Mouse (Mus musculus) spleen, adult 18-20 months (tissue): ENCODE measurements around the gene Gm49361.
"Not testable (repeated sequence)": the region's sequence is repeated elsewhere in the genome, so short reads cannot be mapped to it uniquely, and the experiment has no call there.

Experiments
- DNase-seq, 2 experiments: peaks; one replicate each; pipeline ENCODE4 v3.0.0; 2022; ENCODE audit warnings: mixed read lengths in 2 of 2

Gm49361 gene

DNA sequence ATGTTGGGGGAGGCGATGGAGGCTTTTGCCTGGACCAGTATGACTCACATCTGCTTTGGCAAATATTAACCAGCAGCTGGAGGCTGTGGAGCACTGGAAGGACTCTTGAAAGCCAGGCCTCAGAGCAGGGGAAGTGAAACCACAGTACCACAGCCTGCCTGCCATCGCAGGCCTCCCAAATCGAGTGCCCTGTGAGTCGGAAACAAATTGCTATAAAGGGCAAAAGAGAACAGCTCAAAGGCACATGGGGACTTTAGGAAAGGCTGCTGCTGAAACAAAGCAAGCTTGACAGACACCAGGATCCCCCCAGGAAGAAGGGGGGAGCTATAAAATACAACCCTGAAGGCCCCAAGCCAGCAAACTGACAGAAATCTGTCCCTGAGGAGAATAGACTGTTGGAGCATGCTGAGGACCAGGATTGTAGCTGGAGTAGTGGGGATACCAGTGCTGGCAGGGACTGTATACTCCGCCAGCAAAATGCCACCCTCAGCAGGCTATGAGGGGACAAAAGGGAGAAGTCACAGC, 15.9 kb downstream of the Gm49361 start:
- peak; percentile 54 to 60 for DNase-seq

DNA sequence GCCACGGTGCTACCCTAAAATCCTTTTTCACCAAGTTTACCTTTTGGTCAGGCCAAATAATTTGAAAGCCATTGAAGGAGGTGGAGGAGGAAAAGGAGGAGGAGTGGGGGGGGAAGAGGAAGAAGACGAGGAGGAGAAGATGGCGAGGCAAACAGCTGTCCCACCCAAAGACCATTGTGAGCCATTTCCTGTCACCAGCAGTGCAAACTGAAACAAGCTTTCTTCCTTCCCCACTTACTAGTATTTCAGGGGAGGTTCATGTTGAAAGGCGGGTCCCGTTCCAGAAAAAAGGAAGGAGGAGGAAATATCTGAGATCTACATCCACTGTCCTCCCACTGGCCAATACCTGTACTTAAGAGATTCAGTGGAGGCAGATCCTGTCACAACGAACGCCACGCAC, 16.5 kb downstream of the Gm49361 start:
- DNase-seq, result no peak

DNA sequence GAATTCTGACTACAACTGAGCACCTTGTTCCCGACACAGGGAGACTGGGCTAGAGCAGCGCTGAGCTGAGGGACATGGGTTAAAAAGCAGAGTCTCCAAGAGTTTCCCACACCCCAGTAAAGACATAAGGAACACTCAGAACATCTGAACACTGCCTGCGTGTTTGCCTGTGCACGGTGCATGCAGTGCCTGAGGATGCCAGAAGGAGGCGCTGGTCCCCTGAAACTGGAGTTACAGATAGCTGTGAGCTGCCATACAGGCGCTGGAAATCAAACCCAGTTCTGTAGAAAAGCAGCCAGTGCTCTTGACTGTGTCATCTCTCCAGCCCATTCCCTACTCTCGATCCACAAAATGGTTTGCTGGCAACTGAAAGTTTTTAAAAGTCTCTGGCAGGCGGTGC, 19.7 kb downstream of the Gm49361 start:
- no peak for DNase-seq

DNA sequence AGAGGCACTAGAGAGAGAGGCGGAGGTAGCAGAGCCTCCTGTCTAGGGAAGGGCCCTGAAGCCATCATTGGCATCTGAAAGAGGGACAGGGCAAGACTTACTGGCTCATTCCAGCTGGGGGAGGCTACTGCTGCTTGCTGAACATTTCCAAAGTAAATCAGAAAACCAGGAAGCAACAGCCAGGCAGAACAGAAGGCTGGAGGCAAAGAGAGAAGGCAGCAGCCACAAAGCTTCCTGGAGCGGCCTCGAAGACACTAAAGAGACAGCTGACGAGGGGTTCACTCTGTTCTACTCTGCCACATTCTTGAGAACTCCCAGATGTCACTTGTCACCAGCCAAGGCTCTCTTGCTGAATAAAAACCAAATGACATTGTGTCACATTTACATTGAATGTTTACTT, 21.4 kb downstream of the Gm49361 start:
- DNase-seq, result no peak

DNA sequence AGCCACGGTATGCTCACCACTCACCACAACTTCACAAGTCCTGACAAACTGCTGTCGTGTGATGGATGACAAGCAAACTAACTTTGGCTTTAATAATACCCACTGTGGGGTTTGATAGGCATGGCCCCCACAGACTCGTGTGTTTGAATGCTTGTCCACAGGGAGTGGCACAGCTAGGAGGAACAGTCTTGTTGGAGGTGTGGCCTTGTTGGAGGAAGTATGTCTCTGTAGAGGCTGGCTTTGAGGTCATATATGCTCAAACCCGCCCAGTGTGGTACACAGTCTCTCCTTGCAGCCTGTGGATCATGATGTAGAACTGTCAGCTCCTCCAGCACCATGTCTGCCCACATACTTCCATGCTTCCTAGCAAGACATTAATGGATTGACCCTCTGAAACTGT, 27.7 kb downstream of the Gm49361 start:
- DNase-seq, result no peak

DNA sequence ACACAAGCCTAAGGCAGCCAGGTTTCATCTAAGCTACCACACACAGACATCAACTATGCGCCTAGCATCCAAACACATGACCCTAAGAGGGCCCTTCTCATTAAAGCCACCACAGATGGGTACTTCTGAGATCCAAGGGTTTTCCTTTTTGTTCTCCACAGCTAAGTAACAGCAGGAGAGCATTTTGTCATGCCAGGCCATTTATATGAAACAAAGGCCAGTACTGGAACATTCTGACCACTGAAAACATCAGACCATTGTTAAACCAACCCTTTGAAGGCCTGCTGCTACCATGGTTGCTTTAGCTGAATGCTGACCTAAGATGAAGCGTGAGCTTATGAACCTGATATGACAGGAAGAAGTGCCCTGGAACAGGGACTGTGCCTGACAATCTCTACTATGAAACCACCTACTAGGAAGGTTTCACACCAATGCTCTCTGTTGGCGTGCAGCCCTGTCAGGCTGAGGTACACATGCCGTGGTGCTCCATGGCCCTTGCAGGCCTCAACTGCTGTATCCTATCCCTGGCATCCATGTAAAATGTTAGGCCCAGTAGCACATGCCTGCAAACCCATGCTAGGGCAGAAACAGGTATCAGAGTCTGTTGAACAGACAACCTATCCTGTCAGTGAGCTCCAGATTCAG, 29.2 kb downstream of the Gm49361 start:
- no peak for DNase-seq

DNA sequence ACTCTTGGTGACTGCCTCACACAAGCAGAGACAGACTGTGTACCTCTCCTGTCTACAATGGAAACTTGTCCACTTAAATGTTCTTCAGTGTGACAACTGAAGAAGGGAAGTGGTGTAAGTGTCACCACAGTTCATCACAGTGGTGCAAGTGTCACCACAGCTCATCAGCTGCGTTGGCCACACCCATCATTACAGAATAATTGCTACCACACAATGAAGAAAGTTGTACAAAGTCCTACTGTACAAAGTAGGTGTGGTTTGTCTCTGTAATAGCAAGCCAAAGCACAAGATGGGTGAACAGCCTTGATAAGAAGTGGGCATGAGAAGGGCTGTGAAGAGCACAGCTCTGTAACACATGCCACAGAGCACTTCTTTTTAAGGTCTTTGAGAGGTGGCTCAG, 33.0 kb downstream of the Gm49361 start:
- DNase-seq, result no peak

DNA sequence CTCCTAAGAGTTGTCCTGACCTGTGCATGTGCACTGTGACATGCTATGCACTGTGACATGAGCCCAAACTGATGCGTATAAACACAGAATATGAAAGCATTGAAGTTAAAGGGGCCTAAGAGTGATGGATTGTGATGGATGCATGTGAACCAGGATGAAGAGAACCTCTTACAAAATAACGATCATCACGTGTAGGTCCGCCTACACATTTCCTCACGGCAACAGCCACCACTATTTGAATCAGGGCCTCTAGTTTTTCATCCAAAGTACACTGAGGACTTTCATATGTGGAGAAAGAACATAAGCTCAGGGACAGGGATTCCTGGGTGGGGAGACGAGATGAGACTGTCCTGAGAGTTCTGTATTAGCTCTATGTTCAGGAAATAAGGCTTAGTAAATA, 34.8 kb downstream of the Gm49361 start:
- DNase-seq, result no peak

DNA sequence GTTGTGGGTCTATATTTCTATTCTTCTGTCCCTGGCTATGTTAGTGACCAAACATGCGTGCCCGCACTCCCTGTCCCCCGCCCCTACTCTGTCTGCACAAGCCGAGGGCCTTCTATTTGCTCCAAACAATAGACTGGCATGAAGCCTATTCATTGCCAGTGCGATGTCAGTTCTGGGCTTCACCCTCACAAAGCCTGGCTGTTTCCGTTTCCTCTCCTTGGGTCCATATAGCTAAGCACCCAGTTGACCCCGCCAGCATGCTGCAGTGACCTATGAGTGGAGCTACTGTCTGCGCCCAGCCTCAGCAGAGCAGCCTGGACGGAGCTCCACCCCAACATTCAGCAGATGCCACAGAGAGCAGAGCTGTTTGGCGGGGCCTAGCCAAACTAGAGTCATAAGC, 36.7 kb downstream of the Gm49361 start:
- no peak for DNase-seq

DNA sequence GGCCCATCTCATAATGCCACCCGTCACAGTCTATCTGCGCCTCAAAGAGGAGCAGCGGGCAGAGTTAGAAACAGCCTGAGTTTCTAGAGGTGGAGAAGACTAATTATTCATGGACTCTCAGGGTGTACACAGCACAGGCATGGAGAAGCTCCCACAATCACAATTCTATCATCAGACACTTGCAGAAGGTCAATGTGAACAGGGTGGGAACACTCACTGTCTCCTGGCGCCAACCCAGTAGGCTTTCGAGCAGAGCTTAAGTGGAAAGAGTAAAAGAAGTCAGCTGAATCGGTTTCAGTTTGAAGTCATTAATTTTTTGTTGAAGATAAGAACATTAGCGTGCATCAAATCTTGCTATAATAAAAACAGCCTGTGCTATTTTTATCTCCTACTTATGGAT, 37.3 kb downstream of the Gm49361 start:
- DNase-seq, result no peak

DNA sequence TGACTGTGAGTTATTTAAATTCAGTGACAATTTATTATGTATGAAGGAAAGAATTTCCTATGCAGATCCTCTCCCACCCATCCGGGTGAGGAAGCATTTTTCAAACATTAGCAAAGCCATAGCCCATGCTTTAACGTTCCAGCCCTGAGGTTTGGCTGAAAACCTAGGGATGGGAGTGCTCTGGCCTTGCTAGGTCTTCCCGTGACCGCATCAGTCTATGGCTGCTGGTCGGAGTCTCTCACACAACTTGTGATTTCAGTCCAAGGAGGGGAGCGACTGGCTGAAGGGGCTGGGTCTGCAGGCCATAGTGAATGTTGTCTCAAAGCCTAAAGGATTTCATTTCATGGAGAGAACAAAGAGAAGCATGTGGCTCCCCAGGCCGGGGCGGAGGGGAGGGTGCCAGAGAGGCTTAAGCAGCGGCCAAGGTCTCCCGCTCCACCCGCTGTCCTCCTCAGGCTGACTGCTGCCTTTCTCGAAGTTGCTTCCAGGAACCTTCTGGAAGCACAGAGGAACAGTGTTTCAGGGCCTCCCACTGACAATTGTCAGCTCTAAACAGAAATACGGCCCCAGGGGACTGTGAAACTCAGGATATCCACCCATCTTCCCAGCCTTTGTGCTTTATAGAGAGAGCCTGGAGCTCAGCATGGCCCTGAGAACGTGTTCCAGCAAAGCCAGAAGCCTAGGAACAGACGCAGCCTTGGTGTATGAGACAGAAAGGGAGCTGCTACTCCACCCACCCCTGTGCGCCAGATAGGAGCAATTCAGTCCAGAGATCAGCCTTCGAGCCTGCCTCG, 38.6 kb downstream of the Gm49361 start:
- no peak for DNase-seq

DNA sequence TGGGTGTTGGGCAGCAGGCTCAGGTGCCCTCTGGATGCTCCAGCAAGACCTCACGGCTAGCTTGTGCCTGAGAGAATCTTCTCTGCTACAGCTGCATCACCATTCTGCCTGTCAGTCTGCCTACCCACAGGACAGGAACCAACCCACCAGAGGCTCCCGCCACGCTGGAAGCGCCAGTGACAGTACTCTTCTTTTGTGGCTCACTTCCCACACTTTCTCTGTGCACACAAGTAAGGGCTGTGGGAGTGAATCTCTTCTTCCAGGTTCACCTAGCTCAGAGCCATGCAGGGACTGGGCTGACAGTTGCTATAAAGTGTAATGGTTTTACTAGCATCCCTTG, 39.2 kb downstream of the Gm49361 start:
- no peak for DNase-seq

DNA sequence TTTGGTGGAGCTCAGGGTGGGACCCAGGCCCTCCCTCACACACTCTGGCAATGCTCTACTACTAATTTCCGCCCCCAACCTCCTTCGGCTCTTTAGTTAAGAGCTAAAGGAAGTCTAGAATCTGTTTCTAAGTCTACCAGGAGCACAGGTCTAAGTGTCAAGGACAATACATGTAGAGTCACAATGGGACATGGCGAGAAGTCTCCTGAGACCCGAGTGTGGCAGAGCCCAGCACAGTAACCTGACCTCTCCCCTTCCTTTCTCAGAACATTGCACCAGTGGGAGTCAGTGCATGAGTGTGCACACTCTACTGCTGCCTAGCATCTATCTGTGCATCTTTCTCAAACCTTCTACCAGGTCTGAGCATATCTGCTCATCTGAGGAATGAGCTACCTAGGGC, 40.1 kb downstream of the Gm49361 start:
- no peak for DNase-seq

DNA sequence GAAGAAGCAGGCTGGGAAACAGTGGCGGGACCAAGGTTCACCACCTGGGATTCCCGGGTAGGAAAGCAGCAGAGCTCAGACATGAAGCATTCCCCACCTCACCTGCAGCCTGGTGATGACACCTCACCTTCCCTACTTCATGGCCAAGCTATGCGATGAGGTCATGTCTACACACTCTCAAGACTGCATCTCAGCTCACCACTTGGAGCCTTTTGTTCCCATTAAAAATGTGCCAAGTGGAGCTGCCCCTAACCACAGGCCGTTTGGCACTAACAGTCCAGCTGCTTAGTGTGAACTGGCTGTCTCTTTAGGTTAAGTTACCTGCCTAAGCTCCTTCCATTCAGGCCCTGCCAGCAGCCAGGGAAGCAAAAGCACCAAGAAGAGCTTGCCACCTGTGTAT, 40.8 kb downstream of the Gm49361 start:
- no peak for DNase-seq

DNA sequence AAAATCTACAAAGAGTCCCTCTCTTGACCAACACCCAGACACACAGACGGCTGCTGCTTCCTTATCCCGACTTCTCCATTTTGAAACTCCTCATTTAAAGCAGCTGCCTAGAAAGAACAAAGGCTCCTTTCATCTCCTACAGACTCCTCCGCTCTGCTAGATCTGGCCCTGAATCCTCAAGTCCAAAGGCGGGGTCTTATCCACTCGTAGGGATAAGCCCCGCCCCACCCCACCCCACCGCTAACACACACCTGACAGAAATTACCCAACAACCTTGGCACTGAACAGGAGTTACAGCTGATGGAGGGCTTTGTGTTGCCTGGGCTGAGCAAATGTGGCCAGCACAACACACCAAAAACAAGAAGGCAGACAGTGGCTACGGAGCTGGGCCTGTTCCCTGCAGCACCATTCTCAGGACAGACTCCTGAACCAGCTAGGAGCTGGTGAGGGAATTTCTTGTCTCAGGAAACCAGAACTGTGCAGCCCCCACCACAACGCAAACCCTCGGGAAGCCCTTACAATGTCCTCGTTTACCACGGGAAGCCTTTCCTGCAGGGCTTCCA, 43.9 kb downstream of the Gm49361 start:
- DNase-seq, result no peak

DNA sequence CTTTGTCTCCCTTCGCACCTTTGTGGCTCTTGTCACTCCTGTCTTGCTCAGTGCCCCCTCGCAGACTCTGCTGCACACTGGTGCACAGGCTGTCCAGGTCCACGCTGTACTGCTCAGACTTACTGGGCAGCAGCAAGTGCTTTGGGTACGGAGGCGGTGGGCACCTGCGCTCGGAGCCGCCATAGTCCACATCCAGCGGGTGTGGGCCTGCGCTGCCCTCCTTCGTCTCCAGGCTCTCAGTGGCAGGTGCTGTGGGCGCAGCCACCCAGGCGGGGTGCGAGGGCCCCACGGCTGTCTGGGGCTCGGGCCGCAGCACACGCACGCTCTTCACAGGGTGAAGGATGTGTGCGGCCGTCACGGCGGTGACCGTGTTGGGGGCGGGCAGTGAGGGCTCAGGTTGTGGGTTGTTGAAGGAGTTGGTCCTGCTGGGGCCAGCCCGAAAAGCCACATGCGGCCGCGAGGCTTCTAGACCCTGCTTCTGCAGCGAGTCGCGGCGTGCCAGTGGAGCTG, 46.4 kb downstream of the Gm49361 start:
- no peak for DNase-seq

DNA sequence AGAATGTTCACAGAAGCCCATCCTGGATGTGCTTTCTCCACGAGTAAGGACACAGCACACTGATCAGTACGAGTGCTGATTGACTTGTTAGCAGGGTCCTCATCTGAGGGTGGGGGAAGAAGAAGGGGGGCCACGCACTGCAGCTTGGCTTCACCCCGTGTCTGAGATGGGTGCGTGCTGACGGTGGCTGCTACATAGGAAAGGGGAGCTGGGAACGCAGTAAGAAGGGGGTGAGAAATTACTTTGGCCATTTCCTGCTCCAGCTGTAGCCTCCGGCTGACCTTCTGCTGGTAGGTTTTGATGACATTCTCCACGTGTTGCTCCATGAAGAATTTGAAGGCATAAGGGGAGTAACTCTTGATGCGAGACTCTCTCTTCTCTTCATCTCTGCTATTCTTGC, 46.9 kb downstream of the Gm49361 start:
- DNase-seq, result no peak

DNA sequence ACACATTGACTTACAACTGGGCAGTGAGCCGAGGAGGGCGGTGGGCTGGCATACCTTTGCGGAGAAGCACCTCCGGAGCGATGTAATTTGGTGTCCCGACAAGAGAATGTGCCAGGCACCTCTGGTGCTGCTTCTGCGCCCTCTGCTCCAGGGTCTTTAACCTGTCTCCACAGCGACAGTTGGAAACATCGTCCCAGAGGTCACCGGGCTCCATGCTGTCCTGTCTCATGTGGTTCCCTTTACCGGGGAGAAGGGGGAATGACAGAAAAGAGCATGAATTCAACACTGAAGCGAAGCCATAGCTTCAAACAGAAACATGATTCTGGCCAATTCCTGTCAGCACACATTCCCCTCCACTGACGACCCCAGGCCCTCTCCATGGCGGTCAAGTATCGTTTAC, 49.8 kb downstream of the Gm49361 start:
- DNase-seq, result no peak

DNA sequence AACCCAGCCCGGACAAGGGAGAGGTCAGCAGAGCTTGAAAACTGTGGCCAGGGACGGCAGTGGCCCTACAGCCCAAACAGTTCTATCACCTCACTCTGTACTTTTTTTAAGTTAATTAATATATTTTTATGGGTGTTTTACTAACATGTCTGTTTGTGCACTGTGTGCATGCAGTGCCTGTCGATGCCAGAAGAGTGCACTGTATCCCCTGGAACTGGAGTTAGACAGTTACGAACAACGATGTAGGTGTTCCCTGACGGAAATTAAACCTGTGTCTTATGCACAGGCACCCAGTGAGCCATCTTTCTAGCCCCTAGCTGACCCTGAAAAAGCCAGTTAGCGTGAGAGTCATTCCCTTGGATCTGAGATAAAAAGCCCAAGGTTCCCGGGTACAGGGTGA, 50.4 kb downstream of the Gm49361 start:
- DNase-seq, result no peak

DNA sequence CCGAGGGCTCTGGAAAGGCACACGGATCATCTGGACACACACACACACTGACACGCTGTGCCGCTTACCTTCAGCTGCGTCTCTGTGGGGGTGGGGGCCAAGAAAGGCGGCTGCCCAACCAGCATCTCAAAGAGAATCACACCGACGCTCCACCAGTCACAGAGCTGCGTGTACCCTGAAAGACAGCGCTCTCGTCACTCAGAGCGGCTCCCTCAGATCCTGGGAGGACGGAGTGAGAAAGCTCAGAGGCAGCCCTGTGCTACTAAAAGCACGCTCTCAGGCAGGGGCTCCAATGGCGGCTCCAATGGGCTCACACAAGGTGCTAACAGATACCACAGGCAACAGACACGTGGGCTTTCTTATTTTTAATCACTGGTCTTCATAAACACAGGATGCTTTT, 51.7 kb downstream of the Gm49361 start:
- DNase-seq, result no peak

DNA sequence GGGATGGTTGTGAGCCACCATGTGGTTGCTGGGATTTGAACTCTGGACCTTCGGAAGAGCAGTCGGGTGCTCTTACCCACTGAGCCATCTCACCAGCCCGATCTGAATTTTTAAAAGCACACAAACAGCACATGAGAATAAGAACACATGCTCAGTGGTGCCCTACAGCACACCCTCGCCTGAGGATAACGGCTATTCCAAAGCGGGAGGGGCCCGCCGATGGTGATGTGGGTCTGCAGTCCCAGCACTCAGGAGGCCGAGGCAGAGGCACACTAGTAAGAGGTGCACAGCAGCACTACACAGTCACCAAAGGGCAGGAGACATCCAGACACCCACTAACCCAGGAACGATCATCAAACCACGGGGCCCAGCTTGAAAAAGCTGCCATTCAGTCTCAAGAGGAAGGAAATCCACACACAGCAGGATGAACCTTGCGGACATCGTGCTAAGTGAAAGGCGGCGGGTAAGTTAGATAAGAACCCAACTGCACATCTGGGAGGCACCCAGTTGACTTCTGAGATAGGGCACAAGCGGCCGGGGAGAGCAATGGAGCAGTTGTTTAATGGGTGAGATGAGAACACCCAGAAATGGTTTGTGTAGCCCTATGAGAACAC, 53.3 kb downstream of the Gm49361 start:
- DNase-seq, result no peak

DNA sequence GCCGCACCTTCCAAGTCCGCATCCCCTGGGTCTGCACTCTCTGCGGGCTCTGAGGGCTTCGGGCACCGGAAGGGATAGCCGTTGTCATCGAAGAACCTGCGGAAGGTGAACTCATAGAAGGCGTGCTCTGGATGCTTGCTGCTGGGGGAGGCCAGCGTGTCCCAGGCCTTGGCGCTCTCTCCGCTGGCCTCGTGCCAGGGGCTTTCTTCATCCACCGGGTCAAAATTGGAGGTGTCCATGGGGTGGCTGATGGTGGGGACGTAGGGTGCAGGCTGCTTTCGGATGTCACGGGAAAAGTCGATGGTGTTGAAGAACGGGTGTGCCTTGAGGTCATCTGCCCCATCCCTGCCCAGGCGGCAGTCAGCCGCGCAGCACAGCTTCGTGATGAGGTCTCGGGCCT, 54.6 kb downstream of the Gm49361 start:
- no peak for DNase-seq

DNA sequence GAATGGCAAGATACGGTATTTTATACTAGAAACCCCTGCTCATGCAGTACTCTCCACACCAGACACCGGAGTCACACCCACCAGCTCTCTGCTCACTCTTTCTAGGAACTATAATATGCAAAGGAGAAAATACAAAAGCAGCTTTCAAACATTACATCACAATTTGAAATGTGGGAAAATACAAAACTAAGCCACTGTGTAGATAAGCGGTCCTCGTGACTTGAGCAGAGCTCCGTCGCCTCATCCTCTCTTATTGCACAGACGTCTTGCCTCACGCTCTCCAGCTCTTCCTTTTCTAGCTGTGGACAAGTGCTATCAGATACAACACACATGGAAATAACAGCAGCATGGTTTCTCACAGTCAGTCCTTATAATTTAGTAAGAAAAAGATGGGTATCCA, 55.2 kb downstream of the Gm49361 start:
- no peak for DNase-seq

DNA sequence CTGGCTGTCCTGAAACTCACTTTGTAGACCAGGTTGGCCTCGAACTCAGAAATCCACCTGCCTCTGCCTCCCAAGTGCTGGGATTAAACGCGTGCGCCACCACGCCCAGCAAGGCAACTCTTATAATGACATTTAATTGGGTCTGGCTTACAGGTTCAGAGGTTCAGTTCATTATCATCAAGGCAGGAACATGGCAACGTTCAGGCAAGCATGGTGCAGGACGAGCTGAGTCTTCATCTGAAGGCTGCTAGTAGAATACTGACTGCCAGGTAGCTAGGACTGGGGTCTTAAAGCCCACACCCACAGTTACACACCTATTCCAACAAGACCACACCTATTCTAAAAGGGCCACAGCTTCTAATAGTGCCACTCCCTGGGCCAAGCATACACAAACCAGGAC, 57.8 kb downstream of the Gm49361 start:
- not testable (repeated sequence) for DNase-seq
